Mouse (Mus musculus) thymus, adult 2 months (tissue): Measurements from ENCODE around the gene Nfia. TPM values are rescaled to one million over a fixed set of nuclear protein-coding genes. Genes with fewer than 3 reads are reported as not detected.

Source experiments
- DNase-seq: peaks from one replicate; pipeline ENCODE4 v3.0.0; 2021
- H3K27ac ChIP-seq: fragments of 200-500 bp; 2 replicates; pipeline ENCODE4 v1.5.1; 2012; ENCODE audit warnings: low read length, control low read depth; ENCODE audit not compliant: control insufficient read depth, insufficient read depth
- H3K27me3 ChIP-seq: fragments of 200-500 bp; 2 replicates; pipeline ENCODE4 v1.6.1; 2012; ENCODE audit warnings: mild to moderate bottlenecking, low read length, moderate library complexity, mixed read lengths; ENCODE audit not compliant: control insufficient read depth, insufficient read depth
- H3K36me3 ChIP-seq: fragments of 200-500 bp; 2 replicates; pipeline ENCODE4 v1.6.1; 2012; ENCODE audit warnings: mild to moderate bottlenecking, low read length, moderate library complexity; ENCODE audit not compliant: control insufficient read depth, insufficient read depth
- H3K4me1 ChIP-seq: fragments of 200-500 bp; replicated peaks from 2 replicates; pipeline ENCODE4 v1.6.1; 2012; ENCODE audit warnings: low read length; ENCODE audit not compliant: control insufficient read depth, insufficient read depth
- H3K4me3 ChIP-seq: fragments of 200-500 bp; 2 replicates; pipeline ENCODE4 v1.5.1; 2012; ENCODE audit warnings: mild to moderate bottlenecking, low read length, control low read depth, moderate library complexity; ENCODE audit not compliant: control insufficient read depth, insufficient read depth
- CTCF ChIP-seq: fragments of 200-500 bp; IDR thresholded peaks from 2 replicates; pipeline ENCODE4 v1.5.1; 2012; ENCODE audit warnings: mild to moderate bottlenecking, control low read depth, low read length, moderate library complexity, borderline replicate concordance; ENCODE audit not compliant: control insufficient read depth, poor library complexity, insufficient read depth; ENCODE audit errors: extremely low read depth
- POLR2A ChIP-seq: fragments of 200-500 bp; IDR thresholded peaks from 2 replicates; pipeline ENCODE4 v1.6.1; 2012; ENCODE audit warnings: mild to moderate bottlenecking, low read length, control low read depth, moderate library complexity; ENCODE audit not compliant: control insufficient read depth, poor library complexity, insufficient read depth; ENCODE audit errors: extremely low read depth
- WGBS: fragments of 180-500 bp; shearing (Covaris S2); methylation state at CpG from one replicate; pipeline ENCODE4 v1.1.7; 2018; 5-methylcytosine and 5-hydroxymethylcytosine counted together
- polyA plus RNA-seq: library from polyadenylated mRNA; depleted of rRNA; stranded (reverse); fragments of >200 nt; gene quantifications from 2 replicates; pipeline ENCODE4 v1.2.3, GENCODE M21; 2012

Nfia gene
- polyA plus RNA-seq, 1 experiment, result 26.4 TPM

GRCm38 (mm10) chr4:97926607-97927308 lies 154.2 kb downstream of the Nfia start:
- Histone ChIP-seq H3K27ac (no peak overlapping the region), H3K27me3 (no peaks in the 10 kb centered on the region), H3K36me3 (no peaks in the 10 kb centered on the region), H3K4me3 (no peak overlapping the region), H3K4me1 (peaks cover 4% of the 10 kb centered on the region)
- DNase-seq, result no peak
- 39% methylated on average over 5 of the region's 5 CpGs for WGBS
- no peak for TF ChIP-seq POLR2A
- TF ChIP-seq CTCF, result no peak

DNA sequence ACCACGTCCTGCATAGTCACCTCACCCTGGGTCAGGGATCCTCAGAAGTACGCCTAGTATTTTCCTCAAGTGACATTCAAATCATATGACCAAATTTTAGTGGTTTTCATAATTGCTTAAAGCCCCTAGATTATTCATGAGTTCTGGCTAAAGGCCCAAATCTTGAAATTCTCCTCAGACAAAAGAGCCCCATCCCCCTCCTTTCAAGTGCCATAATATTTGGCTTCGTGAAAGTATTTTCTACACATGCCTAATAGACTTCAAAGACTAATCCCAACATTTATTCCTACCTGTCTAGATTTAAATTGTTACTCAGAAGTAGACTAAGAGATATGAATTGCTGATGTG lies 154.7 kb downstream of the Nfia start:
- no peak overlapping the region for H3K27ac ChIP-seq
- no peaks in the 10 kb centered on the region for H3K36me3 ChIP-seq
- WGBS, result 70% methylated on average over 3 of the region's 3 CpGs

DNA sequence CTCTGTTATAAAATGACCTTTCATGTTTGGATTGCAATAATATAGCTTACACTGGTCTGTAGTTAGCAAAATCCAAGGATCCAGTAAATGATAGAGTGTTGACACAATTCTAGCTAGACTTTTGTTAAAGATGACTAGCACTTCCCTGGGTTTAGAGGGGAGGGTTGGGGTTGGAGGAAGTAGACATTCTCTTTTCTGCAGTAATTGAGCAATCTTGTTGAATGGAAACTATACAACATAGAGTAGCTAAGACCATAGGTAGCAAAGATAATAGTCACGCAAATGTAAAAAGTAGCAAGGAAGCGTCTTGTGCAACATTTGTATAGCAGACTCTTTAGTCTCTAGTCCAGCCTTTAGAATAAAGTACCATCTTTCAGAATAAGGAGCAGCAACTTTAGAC lies 163.8 kb downstream of the Nfia start:
- Histone ChIP-seq H3K4me1 (no peaks in the 10 kb centered on the region; the same call in 1 of the 2 replicates), H3K27me3 (no peaks in the 10 kb centered on the region), H3K4me3 (no peak overlapping the region), H3K36me3 (no peaks in the 10 kb centered on the region), H3K27ac (no peak overlapping the region)
- over 99% methylated on average over 2 of the region's 2 CpGs for WGBS
- no peak for DNase-seq
- TF ChIP-seq CTCF (no peak), POLR2A (no peak)

More for the DNA sequence above, 154.7 kb downstream of the Nfia start:
- TF ChIP-seq POLR2A (no peak), CTCF (no peak)
- DNase-seq, result no peak
- peaks cover 4% of the 10 kb centered on the region for H3K4me1 ChIP-seq
- H3K27me3 ChIP-seq, result no peaks in the 10 kb centered on the region
- H3K4me3 ChIP-seq, result no peak overlapping the region

- WGBS, result 64% methylated on average over 3 of the region's 3 CpGs
- Histone ChIP-seq H3K27me3 (no peaks in the 10 kb centered on the region), H3K4me1 (no peaks in the 10 kb centered on the region; the same call in 1 of the 2 replicates), H3K4me3 (no peak overlapping the region), H3K36me3 (no peaks in the 10 kb centered on the region), H3K27ac (no peak overlapping the region)
- TF ChIP-seq POLR2A (no peak), CTCF (no peak)
- no peak for DNase-seq
These were observed 164.4 kb downstream of the Nfia start for GRCm38 (mm10) chr4:97936912-97937311.

- Histone ChIP-seq H3K27ac (no peak overlapping the region), H3K4me1 (no peaks in the 10 kb centered on the region; the same call in 1 of the 2 replicates), H3K4me3 (no peak overlapping the region), H3K36me3 (no peaks in the 10 kb centered on the region), H3K27me3 (no peaks in the 10 kb centered on the region)
- TF ChIP-seq POLR2A, result no peak
- WGBS, result 95% methylated on average over 4 of the region's 4 CpGs
- DNase-seq, result no peak
These were observed 167.0 kb downstream of the Nfia start for GRCm38 (mm10) chr4:97939492-97939891.

- TF ChIP-seq CTCF (no peak), POLR2A (no peak)
- Histone ChIP-seq H3K4me3 (no peak overlapping the region), H3K27ac (no peak overlapping the region), H3K4me1 (no peaks in the 10 kb centered on the region; the same call in 1 of the 2 replicates), H3K36me3 (no peaks in the 10 kb centered on the region), H3K27me3 (no peaks in the 10 kb centered on the region)
- DNase-seq, result no peak
- WGBS, result 96% methylated on average over 4 of the region's 4 CpGs
These were observed 167.5 kb downstream of the Nfia start for GRCm38 (mm10) chr4:97939920-97940520.

DNA sequence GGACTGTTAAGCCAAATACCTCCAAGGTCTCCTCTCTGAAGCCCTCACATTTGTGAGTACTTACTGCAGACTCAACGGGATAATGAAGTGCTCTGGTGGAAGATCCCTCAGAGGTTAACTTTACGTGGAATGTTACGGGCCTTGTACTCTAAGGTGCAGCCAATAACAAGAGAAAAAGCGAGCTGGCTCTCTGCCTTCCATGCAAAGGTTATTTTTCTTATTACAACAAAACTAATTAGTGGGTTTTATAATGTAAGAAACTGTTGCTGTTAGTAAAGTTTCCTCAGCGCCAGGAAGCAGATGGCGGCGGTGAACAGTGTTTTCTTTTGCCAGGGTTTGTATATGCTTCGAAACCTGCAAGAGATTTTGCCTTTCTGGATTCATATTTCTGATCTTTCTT lies 169.1 kb downstream of the Nfia start:
- H3K4me3 ChIP-seq, result no peak overlapping the region
- H3K27me3 ChIP-seq, result no peaks in the 10 kb centered on the region
- no peaks in the 10 kb centered on the region for H3K36me3 ChIP-seq
- no peak for DNase-seq
- H3K4me1 ChIP-seq, result no peaks in the 10 kb centered on the region; the same call in 1 of the 2 replicates
- H3K27ac ChIP-seq, result no peak overlapping the region
- WGBS, result 94% methylated on average over 8 of the region's 8 CpGs
- no peak for TF ChIP-seq CTCF
- TF ChIP-seq POLR2A, result no peak
